Mouse (Mus musculus) ES-E14 (cell line): ENCODE data around the gene Flt3l.

Experiments
- CHD2 ChIP-seq: IDR thresholded peaks from 2 replicates; pipeline ENCODE4 v1.6.1; 2014; ENCODE audit warnings: mild to moderate bottlenecking, low read depth, low read length, inconsistent platforms
- HCFC1 ChIP-seq: IDR thresholded peaks from 2 replicates; pipeline ENCODE4 v1.6.1; 2012; ENCODE audit warnings: low read length, inconsistent platforms, borderline replicate concordance; ENCODE audit not compliant: insufficient read depth
- MAFK ChIP-seq: IDR thresholded peaks from 2 replicates; pipeline ENCODE4 v1.6.1; 2014; ENCODE audit warnings: mild to moderate bottlenecking, low read depth, low read length, inconsistent platforms; ENCODE audit not compliant: insufficient read depth
- ZC3H11A ChIP-seq: IDR thresholded peaks from 2 replicates; pipeline ENCODE4 v1.6.1; 2012; ENCODE audit warnings: low read depth, mild to moderate bottlenecking, inconsistent platforms, low read length, borderline replicate concordance
- ZNF384 ChIP-seq: IDR thresholded peaks from 2 replicates; pipeline ENCODE4 v1.6.1; 2012; ENCODE audit warnings: low read depth, low read length, inconsistent platforms

DNA sequence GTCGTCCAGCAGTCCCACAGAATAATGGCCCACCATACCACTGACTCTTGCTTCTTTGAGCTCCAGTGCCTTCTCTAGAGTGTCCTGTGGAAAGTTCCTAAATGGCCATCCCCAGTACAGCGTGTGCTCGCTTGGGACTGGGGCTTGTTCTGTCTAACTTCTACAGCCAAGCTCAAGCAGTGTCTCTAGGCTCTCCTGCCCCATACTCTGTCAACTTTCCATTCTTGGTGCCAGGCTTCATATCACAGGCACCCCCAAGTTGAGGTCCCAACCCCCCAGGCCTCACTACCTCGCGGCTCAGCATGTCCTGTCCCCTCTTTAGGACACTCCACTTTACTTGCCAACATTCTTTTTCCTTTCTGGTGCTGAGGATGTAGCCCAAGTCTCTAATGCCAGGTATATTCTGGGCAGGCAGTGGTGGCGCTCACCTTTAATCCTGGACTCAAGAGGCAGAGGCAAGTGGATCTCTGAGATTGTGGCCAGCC, 24.1 kb upstream of the Flt3l start:
- TF ChIP-seq ZC3H11A = no peak
- TF ChIP-seq ZNF384 = no peak
- no peak for TF ChIP-seq CHD2
- TF ChIP-seq MAFK = no peak
- TF ChIP-seq HCFC1 = no peak
